Mouse (Mus musculus) kidney, adult 8-10 months (tissue): ENCODE results near the gene Dnajc4.
"Not testable (repeated sequence)": the region's sequence is repeated elsewhere in the genome, so short reads cannot be mapped to it uniquely, and the experiment has no call there.

Source experiments
- DNase-seq, 2 experiments: peaks; one replicate each; pipeline ENCODE4 v3.0.0; 2022

Dnajc4 gene

DNA sequence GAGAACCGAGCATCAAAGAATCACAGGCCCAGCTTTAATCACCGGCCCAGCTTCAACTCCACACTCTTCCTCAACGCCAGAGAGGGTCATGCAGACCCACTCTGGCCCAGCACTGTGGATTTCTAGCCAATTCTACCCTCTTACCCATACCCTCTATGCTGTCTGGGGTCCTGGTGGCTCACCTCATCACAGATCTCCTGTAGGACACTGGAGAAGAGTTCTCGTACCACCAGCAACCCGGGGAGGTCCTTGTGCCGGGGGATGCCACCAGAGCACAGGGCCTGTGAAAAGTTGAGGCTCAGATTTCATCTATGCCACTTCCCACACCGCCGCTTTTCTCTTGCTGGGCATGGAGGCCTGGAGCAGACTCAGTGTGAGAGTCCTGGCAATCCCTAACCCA is 2.1 kb upstream of the Dnajc4 start:
- DNase-seq = no peak

DNA sequence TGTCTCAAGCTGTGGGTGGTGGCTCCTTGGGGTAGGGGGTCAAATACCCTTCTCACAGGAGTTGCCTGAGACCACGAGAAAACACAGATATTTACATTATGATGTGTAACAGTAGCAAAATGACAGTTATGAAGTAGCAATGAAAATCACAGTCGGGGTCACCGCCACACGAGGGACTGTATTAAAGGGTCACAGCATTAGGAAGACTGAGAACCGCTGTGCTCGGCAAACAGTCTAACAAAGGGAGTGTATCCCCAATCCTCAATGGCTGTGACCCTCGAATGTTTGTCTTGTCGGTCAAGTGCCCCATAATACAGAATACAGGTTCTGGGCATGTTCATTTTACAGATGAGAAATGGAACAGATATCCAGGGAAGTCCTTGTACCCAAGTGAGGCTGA is 1.6 kb upstream of the Dnajc4 start:
- DNase-seq = no peak

DNA sequence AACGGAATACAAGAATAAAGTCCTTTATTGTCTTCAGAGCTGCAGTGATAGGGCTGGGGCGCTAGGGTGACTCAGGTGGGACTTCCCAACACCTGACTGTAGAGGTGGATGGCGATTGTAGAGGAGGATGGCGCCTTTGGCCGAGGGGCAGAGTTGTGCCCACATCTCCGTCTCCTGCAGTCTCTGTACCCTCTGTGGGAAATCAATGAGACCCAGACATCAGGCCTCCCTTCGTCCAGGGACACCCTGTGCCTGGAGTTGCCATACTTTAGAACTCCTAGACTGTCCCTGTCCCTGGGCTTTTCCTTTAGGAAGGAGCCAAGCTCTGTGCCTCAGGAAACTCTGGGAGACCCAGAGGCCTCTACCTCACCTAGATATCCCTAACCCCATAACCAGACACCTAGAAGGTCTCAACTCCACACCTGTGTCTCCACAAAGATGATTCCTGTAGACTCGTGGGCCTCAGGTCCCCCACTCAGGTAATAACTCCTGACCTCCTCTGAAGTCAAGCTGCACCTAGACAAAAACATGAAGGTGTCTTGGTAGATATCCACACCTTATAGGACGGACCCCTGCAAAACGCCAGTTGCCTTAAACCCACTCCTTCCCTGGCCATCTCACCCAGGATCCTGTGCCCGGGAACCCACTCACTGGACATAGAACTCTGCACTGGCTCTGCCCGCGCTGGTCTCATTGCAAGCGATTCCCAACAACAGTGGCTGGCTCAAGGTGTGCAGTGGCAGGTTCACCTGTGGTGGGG is 819 bp upstream of the Dnajc4 start:
- DNase-seq = peak in 1 of 2 experiments; percentile 26

DNA sequence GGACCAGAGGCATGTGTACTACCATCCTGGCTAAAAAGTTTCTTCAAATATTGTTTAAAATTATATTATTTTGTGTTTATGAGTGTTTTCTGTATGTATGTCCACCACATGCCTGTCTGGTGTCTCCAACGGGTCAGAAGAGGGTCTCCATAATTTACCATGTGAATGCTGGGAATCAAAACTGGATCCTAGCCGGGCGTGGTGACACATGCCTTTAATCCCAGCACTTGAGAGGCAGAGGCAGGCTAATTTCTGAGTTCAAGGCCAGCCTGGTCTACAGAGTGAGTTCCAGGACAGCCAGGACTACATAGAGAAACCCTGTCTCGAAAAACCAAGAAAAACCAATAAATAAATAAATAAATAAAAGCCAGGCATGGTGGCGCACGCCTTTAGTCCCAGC is 1.2 kb downstream of the Dnajc4 start:
- not testable (repeated sequence) for DNase-seq

DNA sequence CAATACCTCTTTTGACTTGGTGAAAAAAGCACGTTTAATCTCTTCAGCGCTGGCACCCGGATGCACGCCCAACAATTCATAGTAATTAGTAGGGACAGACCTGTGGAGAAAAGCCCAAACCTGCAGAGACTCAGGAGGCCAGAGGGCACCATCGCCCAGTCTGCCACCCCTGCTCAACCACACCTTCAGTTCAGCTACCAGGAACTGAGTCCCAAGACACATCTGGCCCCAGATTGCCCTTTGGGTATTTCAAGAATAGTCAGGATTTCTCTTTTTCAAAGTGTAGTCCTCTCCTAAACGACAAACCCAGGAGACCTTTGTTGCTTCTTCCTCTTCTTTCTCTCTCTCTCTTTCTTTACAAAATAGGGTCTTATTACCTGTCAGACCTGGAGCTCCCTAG is 1.7 kb downstream of the Dnajc4 start:
- DNase-seq = no peak

DNA sequence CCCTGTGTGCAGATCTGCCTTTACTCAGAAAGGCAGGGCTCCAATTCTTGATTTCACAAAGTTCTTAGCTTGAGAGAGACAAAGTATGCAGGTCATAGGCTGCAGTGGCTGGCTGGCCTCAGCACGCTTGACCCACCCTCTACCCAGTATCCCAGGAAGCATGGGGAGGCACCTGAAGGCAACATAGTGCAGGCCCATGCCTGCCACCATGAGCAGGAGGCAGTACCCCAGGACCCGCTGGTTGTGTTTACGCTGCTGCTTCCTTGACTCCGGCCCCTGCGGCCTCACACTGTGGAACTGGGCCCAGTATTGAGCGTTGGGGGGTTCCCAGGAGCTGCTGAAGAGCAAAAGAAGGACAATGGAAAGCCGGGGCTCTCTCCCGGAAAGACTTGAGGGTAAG is 3.1 kb downstream of the Dnajc4 start:
- DNase-seq = no peak

DNA sequence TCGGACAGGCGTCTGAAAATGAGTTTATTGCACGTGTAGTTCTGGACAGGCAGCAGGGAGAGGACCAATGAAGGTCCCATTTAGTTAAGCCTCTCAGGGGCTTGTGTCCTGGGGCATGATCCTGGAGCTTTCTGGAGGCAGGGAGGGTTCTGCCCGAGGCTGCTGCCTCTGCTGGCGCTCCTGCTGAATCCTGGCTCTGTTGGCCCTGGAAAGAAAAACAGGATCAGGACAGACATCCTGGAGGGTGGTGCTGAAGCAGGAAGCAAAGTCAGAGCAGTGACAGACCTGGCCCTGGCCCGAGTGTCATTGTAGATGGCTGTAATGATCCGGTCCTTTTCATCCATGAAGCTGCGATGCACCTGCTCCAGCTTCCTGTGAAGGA is 4.5 kb downstream of the Dnajc4 start:
- DNase-seq = no peak

DNA sequence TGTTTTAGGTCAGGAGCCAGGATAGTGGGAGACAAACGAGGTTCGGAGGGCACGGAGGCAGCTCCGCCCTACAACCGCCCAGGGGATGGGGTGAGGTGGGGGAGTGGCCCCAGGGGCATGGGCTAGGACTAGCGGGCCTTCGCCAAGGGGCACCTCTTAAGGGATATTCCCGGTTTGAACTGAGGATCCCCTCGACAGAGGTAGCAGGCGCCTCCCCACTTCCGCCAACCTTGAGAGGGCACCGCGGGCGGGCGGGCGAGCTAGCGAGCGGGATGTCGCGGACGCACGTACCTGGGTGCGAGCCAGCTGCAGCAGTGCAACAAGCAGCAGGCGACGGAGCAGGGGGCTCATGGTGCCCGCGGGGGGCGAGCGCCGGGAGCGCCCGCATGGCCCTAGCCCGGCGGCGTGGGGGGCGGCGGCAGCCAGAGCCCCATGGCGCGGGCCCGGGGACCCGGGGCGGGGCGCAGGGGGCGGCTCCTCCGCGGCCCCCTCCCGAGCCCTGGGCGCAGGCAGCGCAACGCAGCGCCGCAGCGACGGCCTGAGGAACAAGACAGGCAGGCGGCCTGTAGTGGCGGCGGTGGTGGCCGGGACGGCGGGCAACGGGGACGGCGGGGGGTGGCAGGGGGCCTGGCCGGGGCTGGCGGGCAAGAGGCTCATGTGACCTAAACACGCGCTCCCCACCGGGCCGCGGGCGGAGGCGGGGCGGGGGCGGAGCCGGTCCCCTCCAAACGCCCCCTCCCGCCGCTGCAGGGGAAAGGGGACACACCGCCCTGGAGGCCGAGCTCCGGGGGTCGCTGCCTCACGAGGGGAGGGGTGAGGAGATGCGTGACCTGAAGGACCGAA is 5.1 kb downstream of the Dnajc4 start, which contains the start of gene Vegfb:
Vegfb (minus strand) TSS at position 591 of the 843 bp plus-strand sequence.
- peak in 1 of 2 experiments; percentile 65 for DNase-seq

DNA sequence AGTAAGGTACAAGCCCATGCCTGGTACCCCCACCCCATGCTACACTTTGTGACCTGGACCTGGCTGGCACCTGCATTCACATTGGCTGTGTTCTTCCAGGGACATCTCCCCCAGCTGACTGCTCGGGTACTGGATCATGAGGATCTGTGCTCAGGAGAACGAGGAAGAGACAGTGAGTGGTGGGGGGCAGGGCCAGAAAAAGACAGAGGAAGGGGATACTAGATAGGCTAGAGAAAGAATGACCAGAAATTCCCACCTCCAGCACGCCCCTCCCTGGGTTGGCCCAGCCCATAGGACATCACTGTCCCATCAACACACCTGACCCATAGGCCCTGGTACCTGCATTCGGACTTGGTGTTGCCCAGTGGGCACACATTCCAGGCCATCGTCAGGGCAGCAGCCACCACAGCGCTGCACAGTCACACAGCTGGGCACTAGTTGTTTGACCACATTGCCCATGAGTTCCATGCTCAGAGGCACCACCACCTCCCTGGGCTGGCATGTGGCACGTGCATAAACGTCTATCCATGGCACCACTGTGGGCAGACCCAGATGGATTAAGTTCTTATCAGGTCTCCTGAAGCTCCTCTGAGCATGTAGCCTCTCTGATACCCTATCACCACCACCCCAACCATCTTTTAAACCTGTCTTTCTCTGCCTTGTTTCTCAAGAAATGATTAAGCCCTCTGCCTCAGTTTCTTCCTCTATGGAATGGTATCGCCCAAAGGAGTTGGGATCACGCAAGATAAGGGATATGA is 6.2 kb downstream of the Dnajc4 start:
- no peak for DNase-seq

DNA sequence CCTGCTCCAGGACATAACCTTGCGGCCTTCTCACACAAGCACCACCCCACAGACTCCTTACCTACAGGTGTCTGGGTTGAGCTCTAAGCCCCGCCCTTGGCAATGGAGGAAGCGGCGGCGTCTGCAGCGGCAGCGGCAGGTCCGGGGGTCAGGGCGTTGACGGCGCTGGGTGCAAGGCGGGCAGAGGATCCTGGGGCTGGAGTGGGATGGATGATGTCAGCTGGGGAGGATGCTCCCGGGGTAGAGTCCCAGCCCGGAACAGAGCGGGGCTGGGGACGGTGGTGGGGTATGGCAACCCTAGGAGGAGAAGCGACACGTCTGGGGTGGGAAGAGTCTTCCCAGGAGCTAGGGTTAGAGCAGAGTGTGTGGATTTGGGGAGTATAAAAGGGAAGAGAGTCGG is 7.1 kb downstream of the Dnajc4 start:
- no peak for DNase-seq

DNA sequence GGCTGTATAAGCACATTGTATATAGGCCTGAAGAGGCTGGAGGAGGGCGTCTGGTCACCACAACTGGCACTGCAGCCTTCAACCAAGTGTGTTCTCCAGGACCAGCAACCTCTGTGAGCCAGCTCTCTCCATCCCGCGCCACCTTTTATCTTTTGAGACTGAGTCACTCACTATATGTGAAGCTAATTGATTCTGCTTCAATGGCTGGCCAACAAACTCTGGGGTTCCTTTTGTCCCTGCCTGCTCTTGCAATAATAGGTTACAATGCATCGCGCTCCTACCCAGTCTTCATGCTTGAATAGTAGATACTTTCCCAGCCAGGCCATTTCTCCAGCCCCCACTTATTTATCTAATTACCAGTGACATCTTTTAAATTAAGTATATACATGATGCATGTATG is 8.8 kb downstream of the Dnajc4 start:
- DNase-seq = no peak

DNA sequence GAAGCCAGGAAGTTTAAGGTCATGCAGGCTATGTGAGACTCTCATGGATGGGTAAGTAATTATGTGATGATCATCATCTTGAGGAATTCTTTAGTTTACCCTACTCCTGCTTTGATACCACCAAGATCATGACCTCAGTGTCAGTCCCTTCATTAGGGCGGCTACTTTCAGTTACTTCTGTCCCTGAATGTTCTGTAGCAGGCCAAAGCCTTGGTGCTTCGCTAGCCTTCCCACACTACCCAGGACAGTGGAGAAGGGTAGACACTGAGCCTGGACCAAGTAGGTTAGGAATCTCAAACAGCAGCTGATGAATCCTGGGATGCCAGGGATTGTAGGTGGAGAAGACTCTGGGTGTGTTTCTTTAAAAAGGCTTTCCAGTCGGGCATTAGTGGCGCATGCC is 10.9 kb downstream of the Dnajc4 start:
- no peak for DNase-seq

DNA sequence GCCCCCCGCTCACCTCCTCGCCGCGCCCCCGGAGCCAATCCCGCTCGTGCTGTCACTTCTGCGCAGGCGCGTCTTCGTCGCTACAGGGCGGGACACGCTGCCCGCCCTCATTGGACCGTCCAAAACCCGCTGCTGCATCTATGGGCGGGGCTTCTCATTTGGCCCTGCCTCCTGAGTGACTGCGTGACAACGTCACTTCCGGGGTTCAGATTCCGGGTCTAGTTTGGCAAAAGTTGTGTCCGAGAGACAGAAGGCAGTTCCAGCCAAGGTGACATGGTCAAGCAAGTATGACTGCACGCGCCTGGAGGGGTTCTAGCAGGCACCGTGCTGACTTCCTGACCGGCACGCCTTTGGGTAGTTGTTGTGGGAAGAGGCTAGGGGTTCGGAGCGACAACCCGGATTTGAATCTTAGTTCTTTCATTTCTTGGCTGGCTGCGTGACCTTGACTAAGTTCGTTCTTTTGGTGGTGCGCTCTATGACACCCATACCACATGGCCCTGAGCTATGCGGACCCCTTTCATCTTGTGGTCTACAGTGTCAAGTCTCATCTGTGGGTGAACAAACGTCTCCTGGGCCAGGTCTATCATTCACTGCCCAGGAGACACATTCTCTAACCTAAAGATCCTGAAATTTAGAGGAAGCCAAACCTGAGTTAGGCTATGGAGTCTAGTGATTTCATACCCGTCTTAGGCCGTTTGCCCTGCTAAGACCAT is 11.8 kb downstream of the Dnajc4 start, which contains the start of gene Fkbp2:
Fkbp2 (minus strand) TSS at position 121 of the 713 bp plus-strand sequence.
- DNase-seq = peak; percentile 99

DNA sequence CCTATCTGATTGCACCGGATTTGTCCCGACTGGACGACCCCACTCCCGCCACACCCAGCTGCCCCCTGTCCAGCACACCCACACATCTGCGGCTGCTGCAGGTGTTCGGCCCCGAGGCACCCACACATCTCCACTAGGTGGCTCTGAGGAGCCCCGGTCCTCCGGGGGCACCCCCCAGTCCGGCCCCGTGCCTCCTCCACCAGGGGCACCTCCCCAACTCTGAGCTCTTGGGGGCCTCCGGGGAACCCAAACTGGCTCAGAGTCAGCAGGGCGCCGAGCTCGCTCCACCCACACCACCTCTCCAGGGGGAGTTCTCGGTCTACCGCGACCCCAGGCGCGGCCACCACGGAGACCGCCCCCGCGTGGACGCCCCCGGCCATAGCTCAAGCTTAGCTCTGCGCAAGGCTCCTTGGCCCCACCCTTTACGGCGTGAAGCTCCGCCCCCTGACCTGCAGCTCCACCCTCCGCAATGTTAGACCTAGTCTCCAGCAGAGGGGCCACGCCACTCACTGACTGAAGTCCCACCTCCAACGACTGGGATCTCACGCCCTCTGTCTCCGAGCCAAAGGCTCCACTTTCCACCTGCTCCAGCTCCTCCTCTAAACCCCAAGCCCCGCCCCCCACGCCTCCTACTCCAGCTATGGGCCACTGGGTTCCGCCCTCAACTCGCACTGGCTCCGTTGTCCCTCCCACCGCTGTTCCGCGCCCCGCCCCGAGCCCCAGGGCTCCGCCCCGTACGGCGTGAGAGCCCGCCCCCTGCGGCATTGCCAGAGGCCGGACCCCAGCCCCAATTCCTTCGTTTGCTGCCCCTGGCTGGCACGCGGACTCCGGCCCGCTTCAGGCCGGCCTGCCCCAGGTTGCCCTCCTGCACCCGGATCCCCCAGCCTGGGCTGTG is 12.6 kb downstream of the Dnajc4 start:
- peak; percentile 100 for DNase-seq

DNA sequence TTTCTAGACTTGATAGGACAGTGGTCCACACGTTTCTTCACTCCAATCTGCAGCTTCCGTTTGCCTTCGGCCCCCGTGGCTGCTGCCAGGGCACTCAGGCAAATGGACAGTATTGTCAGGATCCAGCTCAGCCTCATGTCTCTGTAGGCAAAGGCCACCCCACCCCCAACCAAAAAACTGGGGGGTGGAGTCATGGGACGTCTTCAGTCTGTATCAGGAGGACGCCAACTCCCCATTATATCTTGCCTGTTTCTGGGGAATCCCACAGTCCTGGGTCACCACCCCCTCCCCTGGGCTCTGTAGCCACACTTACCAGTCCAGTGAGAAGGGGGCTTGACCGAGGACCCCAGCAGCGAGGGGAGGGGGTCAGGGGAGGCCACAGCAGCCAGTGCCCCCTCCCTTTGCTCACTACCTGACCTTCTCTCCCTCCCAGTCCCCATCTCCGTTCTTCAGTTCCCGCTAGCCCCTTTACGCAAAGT is 13.3 kb downstream of the Dnajc4 start:
- DNase-seq = peak in 1 of 2 experiments; percentile 52

DNA sequence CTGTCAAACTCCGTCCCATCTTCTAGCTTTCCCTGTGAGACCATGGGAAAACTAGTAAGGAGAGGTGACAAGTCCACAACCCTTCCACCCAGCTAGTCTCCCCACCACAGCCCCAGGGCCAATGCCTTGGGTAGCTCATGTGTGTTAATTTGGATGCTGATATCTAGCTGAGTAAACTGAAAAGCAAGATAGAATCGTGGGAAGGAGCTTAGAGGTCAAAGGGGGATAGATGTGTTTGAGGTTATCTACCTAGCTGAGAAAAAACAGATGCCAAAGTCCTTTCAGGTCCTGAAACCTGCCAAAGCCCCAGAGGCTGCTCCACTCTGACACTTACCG is 13.8 kb downstream of the Dnajc4 start:
- no peak for DNase-seq

DNA sequence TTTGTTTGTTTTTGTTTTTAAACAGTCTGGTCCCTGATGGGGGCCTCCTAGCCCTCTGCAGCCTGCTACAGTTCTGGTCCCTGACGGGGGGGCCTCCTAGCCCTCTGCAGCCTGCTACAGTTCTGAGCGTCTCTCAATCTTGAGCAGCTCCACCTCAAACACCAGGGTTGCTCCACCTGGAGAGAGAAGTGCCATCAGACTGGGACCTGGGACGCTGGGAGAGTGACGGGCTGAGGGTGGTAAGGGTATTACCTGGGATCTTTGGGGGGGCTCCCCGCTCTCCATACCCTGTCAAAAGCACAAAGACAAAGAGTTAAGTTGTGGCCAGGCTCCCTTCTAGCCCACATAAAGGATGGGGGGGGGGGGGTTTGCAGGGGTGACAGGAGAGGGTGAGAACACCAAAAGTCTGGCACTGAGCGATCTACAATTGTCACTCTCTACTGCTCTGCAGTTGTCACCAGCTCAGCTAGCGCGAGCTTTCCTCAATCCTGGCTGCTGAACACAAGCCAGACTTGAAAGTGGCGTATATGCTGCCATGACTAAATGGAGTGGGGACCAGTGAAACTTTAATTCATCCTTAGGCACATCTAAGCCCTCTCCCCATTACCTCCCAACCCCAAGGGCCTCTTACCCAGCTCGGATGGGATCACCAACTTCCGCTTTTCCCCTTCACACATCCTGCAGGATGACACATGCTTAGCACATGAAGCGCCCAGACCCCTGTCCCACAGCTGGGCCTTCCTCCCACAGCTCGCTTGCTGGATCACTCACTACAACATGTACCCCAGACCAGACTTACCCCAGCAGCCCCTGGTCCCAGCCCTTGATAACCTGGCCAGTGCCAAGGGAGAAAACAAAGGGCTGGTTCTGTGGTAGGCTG is 14.4 kb downstream of the Dnajc4 start:
- DNase-seq = no peak

DNA sequence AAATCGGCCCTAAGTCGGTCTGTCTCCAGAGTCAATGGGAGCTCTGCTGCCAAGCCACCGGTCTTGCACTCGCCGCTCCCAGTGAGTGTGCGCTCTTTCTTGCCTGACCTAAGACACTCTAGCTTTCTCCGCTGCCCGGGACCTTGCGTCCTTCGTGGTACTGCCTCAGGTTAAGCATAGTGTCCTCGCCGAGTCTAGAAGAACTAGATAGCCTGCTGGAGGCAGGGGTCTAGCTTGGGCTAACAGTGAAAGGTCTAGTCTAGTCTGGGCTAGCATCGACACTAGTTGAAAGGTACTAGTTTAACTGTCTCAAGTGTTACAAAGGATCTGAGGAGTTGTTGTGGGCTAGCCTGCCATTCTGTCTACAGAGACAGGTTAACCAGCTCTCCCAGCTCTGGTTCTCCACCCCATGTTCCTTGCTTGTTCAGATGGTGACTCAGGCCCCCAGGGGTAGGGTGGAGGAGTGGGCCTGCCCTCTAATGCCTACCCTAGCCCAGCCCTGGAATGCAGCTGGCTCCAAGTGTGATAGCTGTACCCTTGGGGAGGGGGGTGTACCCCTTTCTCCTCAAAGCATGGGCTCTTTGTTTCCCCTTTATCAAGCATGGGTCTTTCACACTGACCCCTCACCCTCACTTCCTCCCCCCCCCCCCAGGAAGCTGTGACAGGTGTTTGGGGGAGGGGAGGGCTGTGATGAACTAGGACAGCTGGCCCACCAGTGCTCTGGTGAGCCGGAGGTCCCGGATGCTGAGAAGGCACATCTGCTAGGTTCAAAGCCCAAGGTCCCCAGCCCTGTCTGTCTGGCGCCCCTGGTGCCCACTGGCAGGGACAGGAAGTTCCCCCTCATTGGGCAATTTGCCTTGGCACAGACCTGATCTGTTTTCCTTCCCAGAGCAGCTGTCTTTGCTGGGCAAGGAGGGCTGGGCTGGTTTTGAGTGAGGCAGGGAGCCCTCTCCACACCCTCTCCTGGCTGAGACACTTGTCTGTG is 16.5 kb downstream of the Dnajc4 start, which contains the start of gene Plcb3:
Plcb3 (minus strand) TSS at position 934 of the 985 bp plus-strand sequence.
- peak in 1 of 2 experiments; percentile 53 for DNase-seq
